Mouse (Mus musculus) spleen, adult 2 months (tissue): ENCODE data around the gene Prkar2b.

Experiments
- CTCF ChIP-seq: fragments of 200-500 bp; IDR thresholded peaks from 2 replicates; pipeline ENCODE4 v1.5.1; 2011; ENCODE audit warnings: mild to moderate bottlenecking, inconsistent platforms; ENCODE audit not compliant: insufficient read depth, insufficient read length, insufficient replicate concordance; ENCODE audit errors: extremely low read depth
- POLR2A ChIP-seq: fragments of 200-500 bp; IDR thresholded peaks from 2 replicates; pipeline ENCODE4 v1.6.1; 2011; ENCODE audit warnings: low read depth, low read length, inconsistent platforms

- no peak for TF ChIP-seq CTCF
- TF ChIP-seq POLR2A = no peak
These were observed 53.5 kb downstream of the Prkar2b start for GRCm38 (mm10) chr12:32007646-32008045.
